Mouse (Mus musculus) gastrocnemius, postnatal 36 days (tissue): Measurements from ENCODE around the gene Syt5. TPM values are rescaled to one million over a fixed set of nuclear protein-coding genes. Genes with fewer than 3 reads are reported as not detected.
A peak's percentile ranks its signal among the peaks of the same experiment; 100 is the strongest.
"Not testable (repeated sequence)": the region's sequence is repeated elsewhere in the genome, so short reads cannot be mapped to it uniquely, and the experiment has no call there.

Experiments used
- DNase-seq, 2 experiments: peaks; one replicate each; pipeline ENCODE4 v3.0.0; 2022
- intact Hi-C: fragments of 180-260 bp; cut with DNase I; formaldehyde crosslinking; loops from one replicate; pipeline ENCODE4 v1.15.1; 2025
- long read RNA-seq, 2 experiments: library from polyadenylated mRNA; stranded (forward); transcript quantifications; one replicate each; pipeline ENCODE4 v2.0.0; 2021
- total RNA-seq, 2 experiments: library from RNA; stranded (reverse); gene quantifications; 2 replicates each; pipeline ENCODE4 v1.2.3; 2021

Syt5 gene
- not detected for total RNA-seq
- long read RNA-seq, experiment 1, result 0 reads
- long read RNA-seq, experiment 2, result 0 reads

DNA sequence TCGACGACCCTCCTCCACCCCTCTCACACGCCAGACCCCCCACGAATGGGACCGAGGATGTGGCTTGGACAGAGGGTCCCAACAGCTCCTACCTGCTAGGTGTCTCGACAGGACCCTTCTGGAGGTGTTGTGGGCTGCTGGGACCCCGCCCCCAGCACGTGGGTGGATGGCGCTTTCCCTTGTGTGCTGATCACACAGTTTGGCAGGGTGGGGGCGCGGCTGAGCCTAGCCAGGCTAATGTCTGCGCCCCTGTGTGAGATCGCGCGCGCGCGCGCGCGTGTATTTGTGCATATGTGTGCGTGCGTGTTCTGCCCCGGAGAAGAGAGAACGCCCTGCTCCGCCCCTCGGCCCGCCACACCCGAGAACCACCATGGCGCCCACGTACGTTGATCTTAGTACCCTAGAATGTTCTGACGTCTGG is at the start of gene Syt5:
Syt5 (minus strand) TSS at position 321 of the 421 bp plus-strand sequence.
- DNase-seq, result no peak
- intact Hi-C loops, result no loop called here

DNA sequence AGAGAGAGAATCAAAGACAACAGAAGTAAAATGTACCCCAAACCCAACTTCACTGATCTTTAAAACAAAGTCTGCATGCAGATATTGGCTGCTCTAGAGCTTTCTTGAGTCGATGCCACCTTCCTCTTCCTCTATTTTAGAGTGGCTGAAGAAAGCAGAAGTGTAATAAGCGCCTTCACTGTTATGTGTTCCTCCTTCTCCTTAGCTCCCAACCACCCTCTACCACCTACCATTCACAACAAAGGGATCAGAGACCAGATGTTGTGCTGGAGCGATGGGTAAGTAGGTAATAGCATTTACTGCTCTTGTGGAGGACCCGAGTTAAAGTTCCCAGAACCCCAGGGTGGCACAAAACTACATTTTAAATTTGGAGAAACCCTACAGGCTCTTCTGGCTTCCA is 49.7 kb upstream of the Syt5 start:
- DNase-seq, intact Hi-C loops: not testable (repeated sequence)

DNA sequence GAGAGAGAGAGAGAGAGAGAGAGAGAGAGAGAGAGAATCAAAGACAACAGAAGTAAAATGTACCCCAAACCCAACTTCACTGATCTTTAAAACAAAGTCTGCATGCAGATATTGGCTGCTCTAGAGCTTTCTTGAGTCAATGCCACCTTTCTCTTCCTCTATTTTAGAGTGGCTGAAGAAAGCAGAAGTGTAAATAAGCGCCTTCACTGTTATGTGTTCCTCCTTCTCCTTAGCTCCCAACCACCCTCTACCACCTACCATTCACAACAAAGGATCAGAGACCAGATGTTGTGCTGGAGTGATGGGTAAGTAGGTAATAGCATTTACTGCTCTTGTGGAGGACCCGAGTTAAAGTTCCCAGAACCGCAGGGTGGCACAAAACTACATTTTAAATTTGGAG is 34.1 kb upstream of the Syt5 start:
- DNase-seq, intact Hi-C loops: not testable (repeated sequence)

DNA sequence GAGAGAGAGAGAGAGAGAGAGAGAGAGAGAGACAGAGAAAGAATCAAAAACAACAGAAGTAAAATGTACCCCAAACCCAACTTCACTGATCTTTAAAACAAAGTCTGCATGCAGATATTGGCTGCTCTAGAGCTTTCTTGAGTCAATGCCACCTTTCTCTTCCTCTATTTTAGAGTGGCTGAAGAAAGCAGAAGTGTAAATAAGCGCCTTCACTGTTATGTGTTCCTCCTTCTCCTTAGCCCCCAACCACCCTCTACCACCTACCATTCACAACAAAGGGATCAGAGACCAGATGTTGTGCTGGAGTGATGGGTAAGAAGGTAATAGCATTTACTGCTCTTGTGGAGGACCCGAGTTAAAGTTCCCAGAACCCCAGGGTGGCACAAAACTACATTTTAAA is 25.0 kb upstream of the Syt5 start:
- intact Hi-C loops, DNase-seq: not testable (repeated sequence)

DNA sequence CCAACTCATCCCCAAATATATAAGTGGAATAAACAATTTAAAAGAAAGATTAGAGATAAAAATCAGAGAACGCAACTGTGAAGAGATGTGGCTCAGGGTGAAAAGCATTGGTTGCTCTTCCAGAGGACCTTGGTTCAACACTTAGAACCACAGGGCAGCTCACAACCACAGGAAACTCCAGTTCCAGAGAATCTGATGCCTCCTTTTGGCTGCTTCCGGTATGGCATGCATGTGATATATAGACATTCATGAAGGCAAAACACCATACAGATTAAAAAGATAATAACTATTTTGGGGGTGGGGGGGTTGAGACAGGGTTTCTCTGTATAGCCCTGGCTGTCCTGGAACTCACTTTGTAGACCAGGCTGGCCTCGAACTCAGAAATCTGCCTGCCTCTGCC is 15.3 kb upstream of the Syt5 start:
- intact Hi-C loops, result loop anchor here (5.0 kb wide), 2 partner anchors 245 to 375 kb away; no protein-coding TSS in a partner anchor

DNA sequence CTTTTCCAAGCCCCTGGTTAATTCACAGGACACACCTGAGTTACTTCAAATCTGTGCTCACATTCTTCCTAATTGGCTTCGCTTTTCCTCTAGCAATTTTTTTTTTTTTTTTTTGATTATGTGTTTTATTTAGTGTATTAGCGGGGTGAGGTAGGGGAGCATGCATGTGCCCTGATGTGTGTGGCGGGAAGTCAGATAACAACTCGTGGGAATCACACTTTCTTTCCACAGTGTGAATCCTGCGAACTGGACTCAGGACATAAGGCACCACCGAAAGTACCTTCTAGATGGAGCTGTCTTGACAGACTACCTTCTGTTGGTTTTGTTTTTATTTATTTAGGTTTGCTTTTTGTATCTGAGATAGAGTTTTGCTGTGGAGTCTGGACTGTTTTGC is 9.8 kb upstream of the Syt5 start:
- intact Hi-C loops, result no loop called here
- no peak for DNase-seq

More for the DNA sequence above, 15.3 kb upstream of the Syt5 start:
- DNase-seq, result no peak

DNA sequence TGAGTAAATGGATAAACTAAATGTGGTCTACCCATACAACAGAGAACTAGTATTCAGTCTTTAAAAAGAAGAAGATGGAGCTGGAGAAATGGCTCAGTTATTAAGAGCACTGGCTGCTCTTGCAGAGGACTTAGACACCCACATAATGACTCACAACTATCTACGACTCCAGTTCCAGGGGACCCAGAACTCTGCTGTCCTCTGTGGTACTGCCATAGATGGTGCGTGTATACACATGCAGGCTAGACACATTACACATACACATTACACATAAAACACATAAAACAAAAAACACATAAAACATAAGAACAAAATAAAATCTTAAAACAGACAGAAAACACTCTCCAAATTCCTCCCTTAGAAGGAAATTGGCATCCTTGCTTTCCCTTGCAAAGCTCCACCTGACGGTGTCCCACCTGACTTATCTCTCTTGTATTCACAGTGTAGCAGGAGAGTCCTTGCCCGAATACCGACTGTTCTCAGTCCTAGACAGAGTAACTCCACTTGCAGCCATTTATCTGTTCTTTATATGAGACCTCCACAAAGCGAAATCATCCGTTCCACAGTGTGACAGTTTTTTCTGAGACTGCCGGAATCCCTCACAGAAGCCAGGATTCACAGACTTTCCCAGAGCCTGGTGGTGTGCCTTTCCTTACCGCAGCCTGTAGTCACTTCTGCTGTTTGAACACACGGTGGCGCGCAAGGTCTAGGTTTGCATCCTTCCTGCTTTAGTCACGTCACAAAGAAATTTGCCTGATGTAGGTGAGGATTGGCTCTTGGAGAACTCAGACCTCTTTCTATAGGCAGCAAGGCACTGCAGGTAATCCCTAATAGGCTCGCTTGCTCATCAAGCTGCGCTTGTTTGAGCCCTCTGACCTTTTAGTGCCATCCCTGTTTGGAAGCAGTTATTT is 9.2 kb upstream of the Syt5 start:
- intact Hi-C loops, result no loop called here

DNA sequence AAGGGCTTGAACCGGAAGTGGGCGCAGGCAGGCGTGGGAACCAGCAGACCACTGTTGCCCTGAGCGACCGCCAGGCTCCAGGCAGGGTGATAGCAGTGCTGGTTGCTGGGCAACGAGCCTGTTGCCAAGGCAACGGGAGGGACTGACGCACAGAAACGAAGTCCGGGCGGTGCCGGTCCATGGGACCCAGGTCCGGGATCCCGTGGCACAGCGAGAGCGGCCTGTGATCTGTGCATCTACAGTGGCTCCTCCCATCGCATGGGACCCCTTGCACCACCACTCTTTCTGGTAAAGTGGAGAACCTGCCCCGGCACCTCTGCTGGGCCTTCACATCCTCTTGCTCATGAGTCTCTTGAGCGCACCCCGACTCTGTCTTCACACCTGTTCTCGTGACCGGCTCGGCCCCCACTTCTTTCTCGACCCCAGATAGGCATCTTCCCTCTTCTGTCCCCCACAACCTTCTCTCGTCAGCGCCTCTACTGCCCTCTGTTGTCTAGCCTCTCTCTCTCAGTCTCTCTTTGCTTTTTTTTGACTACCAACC is 680 bp downstream of the Syt5 start:
- intact Hi-C loops, result no loop called here
- no peak for DNase-seq

More for the DNA sequence above, 9.2 kb upstream of the Syt5 start:
- peak; percentile 35 to 52 for DNase-seq

DNA sequence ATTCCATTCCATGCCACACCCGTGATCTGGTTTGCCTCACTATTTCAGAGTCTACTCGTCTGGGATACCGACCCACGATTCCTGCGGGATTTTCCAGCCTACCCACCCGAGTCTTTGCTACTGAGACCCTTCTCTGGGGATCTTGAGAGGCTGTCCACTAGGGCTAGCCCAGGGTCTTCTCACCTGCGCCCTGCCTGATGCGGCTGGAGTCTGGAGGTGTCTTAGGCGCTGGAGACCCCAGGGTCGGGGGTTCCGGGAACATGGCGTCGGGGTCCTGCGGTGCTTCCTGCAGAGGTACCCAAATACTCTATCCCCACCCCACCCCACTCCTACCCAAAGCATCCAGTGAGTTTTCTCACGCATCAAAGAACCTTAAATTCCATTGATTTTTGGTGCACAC is 1.3 kb downstream of the Syt5 start:
- intact Hi-C loops, result no loop called here

DNA sequence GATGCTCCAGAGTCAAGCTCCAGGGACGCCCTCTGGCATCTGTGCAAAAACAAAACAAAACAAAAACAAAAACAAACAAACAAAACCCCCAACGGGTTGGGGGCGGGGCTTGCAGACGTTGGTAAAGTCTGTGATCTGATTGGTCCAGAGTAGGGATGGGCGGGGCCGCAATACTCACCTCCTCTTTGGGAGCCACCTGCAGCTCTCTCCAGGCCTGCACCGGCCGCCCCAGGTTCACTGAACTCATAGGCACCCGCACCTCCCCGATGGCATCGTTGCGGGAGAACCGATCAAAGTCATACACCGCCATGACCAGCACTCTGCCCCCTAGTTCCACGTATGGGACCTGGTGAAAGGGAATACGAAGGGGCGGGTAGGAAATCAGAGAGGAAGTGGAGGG is 5.3 kb downstream of the Syt5 start:
- intact Hi-C loops, result no loop called here

More for the DNA sequence above, 1.3 kb downstream of the Syt5 start:
- DNase-seq, result no peak

DNA sequence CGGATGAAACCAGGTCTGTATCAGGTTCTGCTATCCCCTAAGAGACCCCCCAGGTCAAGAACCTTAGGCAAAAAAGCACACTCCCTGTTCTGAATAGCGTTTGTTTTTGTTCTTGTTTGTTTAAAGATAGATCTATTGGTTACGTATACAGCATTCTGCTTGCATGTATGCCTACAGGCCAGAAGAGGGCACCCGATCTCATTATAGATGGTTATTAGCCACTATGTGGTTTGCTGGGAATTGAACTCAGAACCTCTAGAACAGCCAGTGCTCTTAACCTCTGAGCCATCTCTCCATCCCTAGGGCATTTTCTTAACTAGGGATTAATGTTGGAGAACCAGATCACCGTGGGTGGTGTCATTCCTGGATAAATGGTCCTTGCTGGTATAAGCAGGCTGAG is 6.0 kb downstream of the Syt5 start:
- DNase-seq, result no peak
- intact Hi-C loops, result no loop called here

More for the DNA sequence above, 5.3 kb downstream of the Syt5 start:
- DNase-seq, result no peak

DNA sequence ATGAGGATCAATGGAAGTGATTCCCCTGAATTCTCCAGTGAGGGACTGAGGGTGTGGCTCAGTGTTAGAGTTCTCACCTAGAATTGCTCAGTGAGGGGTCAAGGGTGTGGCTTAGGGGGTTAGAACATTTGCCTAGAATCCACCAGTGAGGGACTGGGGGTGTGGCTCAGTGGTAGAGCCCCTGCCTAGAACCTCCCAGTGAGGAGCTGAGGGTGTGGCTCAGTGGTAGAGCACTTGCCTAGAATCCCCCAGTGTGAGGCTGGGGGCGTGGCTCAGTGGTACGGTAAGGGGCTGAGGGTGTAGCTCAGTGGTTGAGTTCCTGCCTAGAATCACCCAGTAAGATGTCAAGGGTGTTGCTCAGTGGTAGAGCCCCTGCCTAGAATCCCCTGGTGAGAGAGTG is 8.3 kb downstream of the Syt5 start:
- DNase-seq, result no peak
- intact Hi-C loops, result no loop called here

DNA sequence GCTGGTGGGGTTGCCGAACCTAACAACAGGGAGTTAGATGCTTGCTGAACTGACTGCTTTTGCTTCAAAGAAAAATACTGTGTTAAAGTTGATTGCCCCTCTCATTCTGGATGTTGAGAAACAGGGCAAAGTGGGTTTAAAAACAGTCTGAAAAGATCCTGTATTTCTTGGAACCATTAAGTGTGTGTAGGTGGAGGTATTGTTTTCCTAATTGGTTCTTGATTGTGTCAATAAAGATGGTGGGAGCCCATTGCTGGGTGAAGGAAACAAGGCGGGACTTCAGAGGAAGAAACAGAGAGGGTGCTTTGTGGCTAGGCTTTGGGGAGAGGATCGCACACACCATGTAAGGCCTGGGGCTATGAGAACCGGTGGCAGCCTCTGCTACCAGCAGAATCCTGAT is 10.2 kb downstream of the Syt5 start:
- intact Hi-C loops, result no loop called here
- DNase-seq, result no peak

DNA sequence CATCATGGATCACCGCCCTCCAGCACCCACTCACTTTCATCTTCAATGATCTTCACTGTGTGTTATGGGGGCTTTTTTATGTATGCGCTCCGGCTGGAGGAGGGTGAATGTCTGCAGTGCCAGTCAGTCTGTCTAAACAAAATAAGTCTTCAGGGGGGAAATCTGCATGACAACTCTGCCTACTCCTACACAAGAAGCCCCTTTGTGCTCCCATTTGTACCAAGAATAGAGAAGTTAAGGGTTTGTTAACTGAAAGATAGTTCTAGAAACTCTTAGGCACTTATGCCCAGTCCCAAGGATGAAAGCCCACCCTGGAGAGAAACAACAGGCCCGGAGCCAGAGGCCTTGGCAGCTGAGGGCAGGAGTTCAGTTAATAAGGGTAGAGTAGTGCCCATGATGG is 11.0 kb downstream of the Syt5 start:
- no peak for DNase-seq
- intact Hi-C loops, result no loop called here

DNA sequence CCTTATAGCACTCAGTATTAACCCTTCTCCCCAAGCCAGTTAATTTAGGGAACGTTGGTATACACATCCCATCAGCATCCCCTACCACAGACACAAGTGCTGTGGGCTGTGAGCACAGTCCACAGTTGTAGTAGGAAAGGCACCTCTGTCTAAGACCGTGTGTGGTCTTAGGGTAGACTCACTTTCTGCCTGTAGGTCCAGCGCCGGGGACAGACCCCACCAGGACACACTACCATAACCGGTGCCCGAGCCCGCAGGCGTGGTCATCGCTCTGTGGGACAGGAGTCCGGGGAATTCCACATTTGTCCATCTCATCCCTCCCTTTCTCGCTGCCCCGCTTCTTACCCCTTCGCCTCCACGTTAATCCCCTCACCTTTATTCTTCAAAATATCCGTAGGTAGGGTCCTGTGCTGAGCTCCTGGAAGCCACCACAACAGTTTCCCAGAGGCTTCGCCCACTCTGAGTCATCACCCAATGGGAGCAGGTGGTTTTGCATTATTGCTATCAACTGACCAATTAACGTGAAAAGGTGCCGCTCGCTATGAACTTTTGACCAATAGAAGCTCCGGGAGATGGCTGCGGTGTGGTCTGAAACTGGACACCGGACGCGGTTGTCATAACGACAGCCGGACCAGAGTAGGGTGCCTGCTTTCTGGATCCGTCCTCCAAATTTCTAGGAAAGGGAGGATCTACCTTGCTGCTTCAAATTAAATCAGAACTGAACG is 15.2 kb downstream of the Syt5 start, which contains the start of gene Dnaaf3:
Dnaaf3 (minus strand) TSS at position 449 of the 725 bp plus-strand sequence.
- no peak for DNase-seq

DNA sequence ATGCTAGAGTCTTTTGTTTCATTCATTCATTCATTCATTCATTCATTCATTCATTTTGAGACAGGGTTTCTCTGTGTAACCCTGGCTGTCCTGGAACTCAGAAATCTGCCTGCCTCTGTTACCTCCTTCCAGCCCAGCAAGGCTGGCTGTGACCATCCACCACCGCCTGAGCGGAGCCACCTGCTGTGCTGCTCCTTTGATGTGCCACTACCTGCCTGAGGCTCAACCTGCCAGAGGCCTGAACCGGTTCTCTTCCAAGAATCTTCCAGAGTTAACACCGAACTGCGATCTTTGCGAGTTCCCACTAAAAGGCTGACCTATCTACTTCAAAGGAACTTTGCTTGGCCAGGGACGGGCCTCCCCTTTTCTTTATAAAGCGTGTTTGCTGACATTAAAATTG is 17.2 kb downstream of the Syt5 start:
- intact Hi-C loops, DNase-seq: not testable (repeated sequence)

More for the DNA sequence above, 15.2 kb downstream of the Syt5 start, which contains the start of gene Dnaaf3:
- intact Hi-C loops, result no loop called here

DNA sequence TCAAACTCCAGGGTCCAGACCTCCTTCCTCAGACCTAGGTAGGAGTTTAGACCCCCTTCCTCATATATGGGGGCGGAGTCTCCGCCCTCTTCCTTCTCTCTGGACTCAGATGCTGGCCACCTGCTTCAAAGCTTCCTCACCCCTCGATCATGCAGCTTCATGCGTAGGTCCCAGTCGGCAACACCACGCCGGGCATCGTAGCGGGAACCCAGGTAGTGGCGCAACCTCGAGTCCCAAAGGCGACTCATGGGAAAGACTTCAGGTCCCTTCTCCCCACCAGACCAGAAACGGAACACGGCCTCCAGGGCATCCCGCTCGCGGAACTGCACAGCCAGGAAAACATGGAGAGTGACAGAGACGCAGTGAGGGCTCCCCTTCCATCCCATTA is 20.0 kb downstream of the Syt5 start:
- intact Hi-C loops, result no loop called here
- DNase-seq, result no peak

DNA sequence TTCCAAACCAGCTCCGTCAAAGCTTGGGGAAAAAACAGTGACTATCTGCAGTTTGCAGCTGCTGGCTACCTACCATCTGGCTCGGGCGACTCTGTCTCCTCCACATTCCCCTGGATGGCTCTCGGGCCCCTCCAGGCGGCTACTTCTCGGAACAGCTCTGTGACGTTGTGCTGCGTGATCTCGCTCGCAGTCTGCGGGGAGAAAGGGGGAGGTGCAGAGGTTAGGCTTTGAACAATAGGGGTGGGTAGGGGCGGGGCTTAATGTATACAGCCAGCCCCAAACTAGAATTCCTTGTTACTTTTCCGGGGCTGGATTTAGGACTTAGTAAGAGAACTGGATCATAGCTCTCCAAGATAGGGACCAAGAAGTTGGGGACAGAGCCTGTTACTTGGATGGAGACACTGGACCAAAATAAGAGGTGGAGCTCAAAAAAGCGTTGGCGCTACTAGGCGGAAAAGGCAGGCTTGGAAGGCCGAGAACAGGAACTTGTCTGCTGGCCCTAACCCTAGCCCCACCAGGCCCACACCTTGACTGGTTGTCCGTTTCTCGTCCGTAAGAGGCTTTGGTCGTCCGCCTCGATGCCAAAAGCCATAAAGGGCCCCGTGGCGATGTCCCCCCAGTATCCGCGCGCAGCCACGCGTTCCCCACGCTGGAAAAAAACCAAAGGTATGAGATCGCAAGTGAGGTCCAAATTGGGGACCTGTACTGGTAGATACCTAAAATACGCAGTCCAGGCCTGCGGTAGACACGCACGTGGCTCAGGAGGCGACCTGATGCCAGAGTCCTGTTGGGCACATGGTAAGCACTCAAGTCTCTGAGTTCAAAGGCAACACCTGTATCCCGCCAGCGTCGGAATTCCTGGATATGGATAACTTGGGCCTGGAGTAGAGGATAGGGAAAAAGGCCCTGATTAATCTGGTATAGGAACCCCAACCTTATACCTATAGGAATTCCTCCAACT is 20.7 kb downstream of the Syt5 start:
- peak; percentile 56 to 66 for DNase-seq
- intact Hi-C loops, result no loop called here

DNA sequence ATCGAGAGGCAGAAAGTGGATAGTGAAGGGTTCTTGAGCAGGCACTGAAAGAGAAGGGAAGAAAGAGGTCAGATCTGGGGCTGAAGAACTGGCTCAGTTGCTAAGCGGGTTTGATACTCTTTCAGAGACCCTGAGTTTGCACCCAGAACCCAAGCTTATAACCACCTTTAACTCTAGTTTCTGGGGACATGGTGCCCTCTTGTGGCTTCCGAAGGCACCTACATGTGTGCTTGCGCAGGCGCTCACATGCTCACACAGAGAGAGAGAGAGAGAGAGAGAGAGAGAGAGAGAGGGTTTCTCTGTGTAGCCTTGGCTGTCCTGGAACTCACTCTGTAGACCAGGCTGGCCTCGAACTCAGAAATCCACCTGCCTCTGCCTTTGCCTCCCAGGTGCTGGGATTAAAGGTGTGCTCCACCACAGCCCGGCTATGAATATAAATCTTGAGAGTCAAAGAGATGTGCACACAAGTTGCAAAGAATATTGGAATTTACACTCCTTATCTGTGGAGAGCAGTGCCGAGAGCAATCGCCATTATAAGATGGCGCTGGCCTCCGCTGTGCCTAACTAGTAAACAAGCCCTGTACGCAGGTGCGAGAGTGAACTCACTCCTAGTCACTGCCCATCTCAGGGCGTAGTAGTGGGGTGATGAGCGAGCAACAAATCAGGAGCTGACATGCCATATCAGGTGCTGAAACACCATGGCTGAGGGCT is 23.0 kb downstream of the Syt5 start, which contains the start of gene Tnni3:
Tnni3 (minus strand) TSS at position 18 of the 711 bp plus-strand sequence.
- DNase-seq, intact Hi-C loops: not testable (repeated sequence)
